Mouse (Mus musculus) kidney, postnatal 10 days (tissue): ENCODE measurements around the gene Bsn.

Experiments
- DNase-seq: peaks from one replicate; pipeline ENCODE4 v3.0.0; 2021; ENCODE audit warnings: mixed read lengths

Bsn gene

GRCm38 (mm10) chr9:108121170-108121969, 68.8 kb downstream of the Bsn start:
- DNase-seq: no peak

- no peak for DNase-seq
Measured at GRCm38 (mm10) chr9:108120671-108121070, 69.5 kb downstream of the Bsn start.

- peak; percentile 77 for DNase-seq
Measured at GRCm38 (mm10) chr9:108119891-108120411, 70.2 kb downstream of the Bsn start.

GRCm38 (mm10) chr9:108117143-108117542, 73.0 kb downstream of the Bsn start:
- DNase-seq: no peak

- DNase-seq: no peak
Measured at GRCm38 (mm10) chr9:108115290-108116077, 74.7 kb downstream of the Bsn start.

GRCm38 (mm10) chr9:108112719-108113340, 77.4 kb downstream of the Bsn start:
- DNase-seq: no peak

- no peak for DNase-seq
Measured at GRCm38 (mm10) chr9:108111593-108112121, 78.5 kb downstream of the Bsn start.

- peak; percentile 43 for DNase-seq
Measured at GRCm38 (mm10) chr9:108111101-108111592, 79.0 kb downstream of the Bsn start.

GRCm38 (mm10) chr9:108110160-108110559, 80.0 kb downstream of the Bsn start:
- DNase-seq: no peak

- DNase-seq: no peak
Measured at GRCm38 (mm10) chr9:108107867-108108266, 82.3 kb downstream of the Bsn start.

GRCm38 (mm10) chr9:108106090-108106489, 84.1 kb downstream of the Bsn start:
- no peak for DNase-seq

- no peak for DNase-seq
Measured at GRCm38 (mm10) chr9:108105549-108105863, 84.7 kb downstream of the Bsn start.

- DNase-seq: no peak
Measured at GRCm38 (mm10) chr9:108104766-108105548, 85.2 kb downstream of the Bsn start.

GRCm38 (mm10) chr9:108099619-108100018, 90.6 kb downstream of the Bsn start:
- DNase-seq: no peak

- no peak for DNase-seq
Measured at GRCm38 (mm10) chr9:108095949-108096712, 94.1 kb downstream of the Bsn start.

GRCm38 (mm10) chr9:108095518-108095917, 94.7 kb downstream of the Bsn start:
- peak; percentile 80 for DNase-seq

GRCm38 (mm10) chr9:108094998-108095411, 95.2 kb downstream of the Bsn start:
- DNase-seq: no peak

- peak; percentile 99 for DNase-seq
Measured at GRCm38 (mm10) chr9:108094184-108094941, 95.8 kb downstream of the Bsn start, which contains the start of gene Apeh. TSS of gene Apeh (minus strand) at chr9:108094606.

- DNase-seq: no peak
Measured at GRCm38 (mm10) chr9:108093586-108093985, 96.6 kb downstream of the Bsn start.

GRCm38 (mm10) chr9:108090611-108091120, 99.5 kb downstream of the Bsn start:
- peak; percentile 47 for DNase-seq
